17 mouse cellular contexts compared by ENCODE assay signal in the genomic region with DNA sequence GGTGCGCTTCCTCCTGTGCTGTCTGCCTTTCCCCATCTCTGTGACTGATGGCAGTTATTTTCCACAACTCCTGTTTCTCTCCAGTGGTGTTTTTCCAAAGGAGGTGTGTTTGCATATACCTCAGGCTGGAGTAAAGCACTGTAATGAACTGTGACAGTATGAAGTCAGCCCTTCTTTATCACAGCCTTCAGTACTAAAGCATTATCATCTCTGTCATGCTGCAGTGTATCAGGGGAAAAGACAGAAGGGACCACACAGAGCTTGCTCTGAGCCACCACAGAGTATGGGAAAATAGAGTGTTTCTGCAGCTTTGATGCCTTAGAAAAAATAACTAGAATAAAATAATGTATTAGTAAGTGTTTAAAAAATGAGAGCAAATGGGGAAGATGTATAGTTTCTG.
A peak's percentile ranks its signal among the peaks of the same experiment; 100 is the strongest.
DNase-seq lines count a peak whose midpoint lies in the region; ATAC-seq and TF ChIP-seq lines count a peak whose summit lies in the region.
"Had no signal": no experiment of that assay in that cellular context is flagged by ENCODE, and none has a peak within 500 bp of the region (broad histone marks: within the 10 kb centered on the region; RNA-seq: fewer than 3 reads in every experiment).

No protein-coding gene starts in this region.

- H3K4me3 ChIP-seq in hindbrain, embryonic 16.5 days (ENCODE audit: low read length): no peak overlapping the region
- no peak overlapping the region for H3K4me3 ChIP-seq in hindbrain, embryonic 10.5 days
- no peak overlapping the region for H3K4me3 ChIP-seq in layer of hippocampus, adult 2 months
- H3K4me3 ChIP-seq: embryonic facial prominence, embryonic 10.5 days; forebrain, embryonic 15.5 days; heart, embryonic 10.5 days; limb, embryonic 10.5 days had no signal

- no peak for DNase-seq in hindbrain, embryonic 10.5 days (ENCODE audit: low spot score)
- DNase-seq in layer of hippocampus, adult 2 months (ENCODE audit: low spot score in 2 of 2): no peak
- DNase-seq in layer of hippocampus, adult 8-10 months (ENCODE audit: low spot score in 2 of 2): no peak
- peak; percentile 12 for DNase-seq in brain, embryonic 14.5 days (ENCODE audit: low read depth)
- peak; percentile 43 for DNase-seq in kidney, postnatal 14 days
- DNase-seq in heart, postnatal 36 days: no peak
- DNase-seq: adrenal gland, adult 2 months; cerebellum, adult 11-12 months; lung, postnatal 14 days; right cerebral cortex, postnatal 4 days; thymus, postnatal 14 days had no signal

- TF ChIP-seq CTCF in layer of hippocampus, adult 2 months (conservative IDR thresholded peaks at IDR 0.05): no peak
- TF ChIP-seq CTCF in brain, embryonic 14.5 days (IDR thresholded peaks at IDR 0.05; ENCODE audit: borderline replicate concordance, extremely low read depth, insufficient read depth, insufficient read length): no peak

- no peak overlapping the region for H3K9ac ChIP-seq in hindbrain, embryonic 16.5 days (ENCODE audit: low read depth, low read length)
- H3K9ac ChIP-seq: forebrain, embryonic 15.5 days had no signal

- no peaks in the 10 kb centered on the region for H3K9me3 ChIP-seq in hindbrain, embryonic 16.5 days (ENCODE audit: control insufficient read depth, low read length)
- no peaks in the 10 kb centered on the region for H3K9me3 ChIP-seq in hindbrain, embryonic 10.5 days
- H3K9me3 ChIP-seq: embryonic facial prominence, embryonic 10.5 days; forebrain, embryonic 15.5 days; heart, embryonic 10.5 days; limb, embryonic 10.5 days had no signal

- no peaks in the 10 kb centered on the region for H3K27me3 ChIP-seq in hindbrain, embryonic 16.5 days (replicated peaks; ENCODE audit: control insufficient read depth, insufficient read depth, low read length)
- H3K27me3 ChIP-seq in hindbrain, embryonic 10.5 days (ENCODE audit: insufficient read depth, poor library complexity, severe bottlenecking): no peaks in the 10 kb centered on the region
- H3K27me3 ChIP-seq: forebrain, embryonic 15.5 days had no signal

- no peak overlapping the region for H3K27ac ChIP-seq in hindbrain, embryonic 16.5 days (ENCODE audit: low read depth, low read length)
- H3K27ac ChIP-seq in hindbrain, embryonic 10.5 days: no peak overlapping the region
- H3K27ac ChIP-seq in layer of hippocampus, adult 2 months: peak overlapping the region; percentile 68
- H3K27ac ChIP-seq: embryonic facial prominence, embryonic 10.5 days; forebrain, embryonic 15.5 days; heart, embryonic 10.5 days; kidney, postnatal 0 days; limb, embryonic 10.5 days had no signal

- 83% methylated on average over 1 of the region's 1 CpGs for WGBS in hindbrain, embryonic 16.5 days
- WGBS in hindbrain, embryonic 10.5 days: 87% methylated on average over 1 of the region's 1 CpGs

- intact Hi-C loops in heart, postnatal 36 days (cut with DNase I): no loop called here

- H3K4me2 ChIP-seq in hindbrain, embryonic 16.5 days (ENCODE audit: low read length): no peak overlapping the region
- H3K4me2 ChIP-seq: forebrain, embryonic 15.5 days had no signal

- H3K36me3 ChIP-seq in hindbrain, embryonic 16.5 days (ENCODE audit: control insufficient read depth, insufficient read depth, low read length): no peaks in the 10 kb centered on the region
- H3K36me3 ChIP-seq in hindbrain, embryonic 10.5 days: no peaks in the 10 kb centered on the region
- H3K36me3 ChIP-seq: embryonic facial prominence, embryonic 10.5 days; forebrain, embryonic 15.5 days; heart, embryonic 10.5 days; limb, embryonic 10.5 days had no signal

- H3K4me1 ChIP-seq in hindbrain, embryonic 16.5 days (ENCODE audit: control insufficient read depth, insufficient read depth, low read depth, low read length): 0 out of 2 replicates have a peak, but pooled peaks cover 2% of the 10 kb centered on the region
- peaks cover 5% of the 10 kb centered on the region for H3K4me1 ChIP-seq in hindbrain, embryonic 10.5 days (replicated peaks)

- ATAC-seq in hindbrain, embryonic 16.5 days: peak; percentile 57; the same call in 1 of the 2 replicates

- TF ChIP-seq POLR2A in brain, embryonic 14.5 days (IDR thresholded peaks at IDR 0.05; ENCODE audit: borderline replicate concordance, extremely low read depth, insufficient read depth, insufficient read length, poor library complexity, severe bottlenecking): no peak

Comparison
In these comparisons a context has a peak if more than half of its experiments do, and no peak if none do; other contexts are left out.
1. DNase-seq: peak in brain, embryonic 14.5 days (single experiment) and kidney, postnatal 14 days (single experiment); none in hindbrain, embryonic 10.5 days (single experiment), layer of hippocampus, adult 2 months (0 of 2), layer of hippocampus, adult 8-10 months (0 of 2) and heart, postnatal 36 days (0 of 2).